Mouse (Mus musculus) layer of hippocampus, adult 9-11 months (tissue): ENCODE data around the gene Eif2b3.

ENCODE experiments used
- DNase-seq: peaks from one replicate; pipeline ENCODE4 v3.0.0; 2022

Eif2b3 gene

GRCm38 (mm10) chr4:117096666-117097065 lies 77.5 kb downstream of the Eif2b3 start:
- no peak for DNase-seq

GRCm38 (mm10) chr4:117097969-117098763 lies 79.0 kb downstream of the Eif2b3 start:
- DNase-seq = no peak

GRCm38 (mm10) chr4:117098764-117099036 lies 79.5 kb downstream of the Eif2b3 start:
- no peak for DNase-seq

- no peak for DNase-seq
Observed at GRCm38 (mm10) chr4:117100036-117100435, 80.8 kb downstream of the Eif2b3 start.

GRCm38 (mm10) chr4:117101218-117101617 lies 82.0 kb downstream of the Eif2b3 start:
- no peak for DNase-seq

- no peak for DNase-seq
Observed at GRCm38 (mm10) chr4:117104672-117105071, 85.5 kb downstream of the Eif2b3 start.

- no peak for DNase-seq
Observed at GRCm38 (mm10) chr4:117105127-117105526, 85.9 kb downstream of the Eif2b3 start.

- no peak for DNase-seq
Observed at GRCm38 (mm10) chr4:117107813-117108523, 88.8 kb downstream of the Eif2b3 start.

- DNase-seq = no peak
Observed at GRCm38 (mm10) chr4:117108524-117108849, 89.3 kb downstream of the Eif2b3 start.

- no peak for DNase-seq
Observed at GRCm38 (mm10) chr4:117109330-117109729, 90.1 kb downstream of the Eif2b3 start.

- no peak for DNase-seq
Observed at GRCm38 (mm10) chr4:117110249-117110648, 91.0 kb downstream of the Eif2b3 start.

GRCm38 (mm10) chr4:117110985-117111384 lies 91.8 kb downstream of the Eif2b3 start:
- no peak for DNase-seq

- no peak for DNase-seq
Observed at GRCm38 (mm10) chr4:117113237-117113636, 94.0 kb downstream of the Eif2b3 start.

- no peak for DNase-seq
Observed at GRCm38 (mm10) chr4:117115592-117115991, 96.4 kb downstream of the Eif2b3 start.

GRCm38 (mm10) chr4:117117931-117118330 lies 98.7 kb downstream of the Eif2b3 start:
- DNase-seq = no peak

GRCm38 (mm10) chr4:117119636-117120035 lies 100.4 kb downstream of the Eif2b3 start:
- no peak for DNase-seq

GRCm38 (mm10) chr4:117120052-117120444 lies 100.8 kb downstream of the Eif2b3 start:
- DNase-seq = no peak

GRCm38 (mm10) chr4:117120445-117121414 lies 101.5 kb downstream of the Eif2b3 start:
- DNase-seq = peak; percentile 98

GRCm38 (mm10) chr4:117122209-117122608 lies 103.0 kb downstream of the Eif2b3 start:
- DNase-seq = no peak

- DNase-seq = no peak
Observed at GRCm38 (mm10) chr4:117123546-117124217, 104.5 kb downstream of the Eif2b3 start.

GRCm38 (mm10) chr4:117124218-117124517 lies 105.0 kb downstream of the Eif2b3 start:
- no peak for DNase-seq

GRCm38 (mm10) chr4:117124518-117125347 lies 105.5 kb downstream of the Eif2b3 start:
- DNase-seq = peak; percentile 85
